Mouse (Mus musculus) embryonic facial prominence, embryonic 12.5 days (tissue): ENCODE data around the gene Etv5. TPM values are rescaled to one million over a fixed set of nuclear protein-coding genes. Genes with fewer than 3 reads are reported as not detected.
A peak's percentile ranks its signal among the peaks of the same experiment; 100 is the strongest.

ENCODE experiments used
- ATAC-seq: fragments of 200-750 bp; cut with Nextera tagmentation; 2 replicates; pipeline ENCODE4 v1.8.0; 2017; ENCODE audit not compliant: insufficient number of reproducible peaks, insufficient read depth, low FRiP score, low TSS enrichment
- H3K27ac ChIP-seq: fragments of 300-500 bp; sonication (generic); 2 replicates; pipeline ENCODE4 v1.5.1; 2016; ENCODE audit warnings: mild to moderate bottlenecking
- H3K27me3 ChIP-seq: fragments of 300-500 bp; sonication (generic); 2 replicates; pipeline ENCODE4 v1.6.1; 2016; ENCODE audit warnings: mild to moderate bottlenecking, moderate library complexity
- H3K36me3 ChIP-seq: fragments of 300-500 bp; sonication (generic); 2 replicates; pipeline ENCODE4 v1.6.1; 2016; ENCODE audit warnings: mild to moderate bottlenecking
- H3K4me1 ChIP-seq: fragments of 300-500 bp; sonication (generic); 2 replicates; pipeline ENCODE4 v1.6.1; 2016
- H3K4me2 ChIP-seq: fragments of 300-500 bp; sonication (generic); replicated peaks from 2 replicates; pipeline ENCODE4 v1.6.1; 2016; ENCODE audit warnings: mild to moderate bottlenecking, moderate library complexity
- H3K4me3 ChIP-seq: fragments of 300-500 bp; sonication (generic); 2 replicates; pipeline ENCODE4 v1.5.1; 2016; ENCODE audit warnings: mild to moderate bottlenecking
- H3K9ac ChIP-seq: fragments of 300-500 bp; sonication (generic); 2 replicates; pipeline ENCODE4 v1.6.1; 2016; ENCODE audit warnings: mild to moderate bottlenecking, moderate library complexity
- H3K9me3 ChIP-seq: fragments of 300-500 bp; sonication (generic); 2 replicates; pipeline ENCODE4 v1.6.1; 2016; ENCODE audit warnings: mild to moderate bottlenecking, moderate library complexity
- WGBS: fragments of 180-500 bp; shearing (Covaris S2); methylation state at CpG from one replicate; pipeline ENCODE4 v1.1.7; 2016; 5-methylcytosine and 5-hydroxymethylcytosine counted together
- polyA plus RNA-seq: library from polyadenylated mRNA; unstranded; fragments of >200 nt; fragmentation: Nextera tagmentation; extraction: Ambion mirVana; gene quantifications from 2 replicates; pipeline ENCODE4 v1.2.1, GENCODE M21; 2016

The Etv5 gene
- polyA plus RNA-seq: 39.5 and 39.8 TPM in 2 replicates

GRCm38 (mm10) chr16:22439499-22440177 lies at the start of gene Etv5:
Gene Etv5 (minus strand): TSS chr16:22439719.
- peak; percentile 99 for ATAC-seq
- Histone ChIP-seq H3K4me2 (peak within 1 kb of the TSS; percentile 95), H3K36me3 (no peaks in the 10 kb centered on the region), H3K4me3 (peak within 1 kb of the TSS; percentile 77), H3K27ac (peak within 1 kb of the TSS; percentile 80), H3K27me3 (peaks cover 14% of the 10 kb centered on the region; the same call in 1 of the 2 replicates), H3K4me1 (peaks cover 32% of the 10 kb centered on the region), H3K9ac (peak within 1 kb of the TSS; percentile 79), H3K9me3 (no peaks in the 10 kb centered on the region)
- WGBS: under 1% methylated on average over 63 of the region's 63 CpGs

- H3K9ac ChIP-seq: no peak overlapping the region
- H3K4me1 ChIP-seq: no peaks in the 10 kb centered on the region
- WGBS: 75% methylated on average over 1 of the region's 1 CpGs
- H3K27ac ChIP-seq: no peak overlapping the region
- no peaks in the 10 kb centered on the region for H3K36me3 ChIP-seq
- no peak overlapping the region for H3K4me3 ChIP-seq
- ATAC-seq: no peak
- no peaks in the 10 kb centered on the region for H3K27me3 ChIP-seq
- H3K9me3 ChIP-seq: no peaks in the 10 kb centered on the region
- no peak overlapping the region for H3K4me2 ChIP-seq
Observed at GRCm38 (mm10) chr16:22483900-22484299, 44.4 kb upstream of the Etv5 start.

- 91% methylated on average over 8 of the region's 8 CpGs for WGBS
- no peak for ATAC-seq
- no peak overlapping the region for H3K9ac ChIP-seq
Observed at GRCm38 (mm10) chr16:22479322-22479721, 39.8 kb upstream of the Etv5 start.

GRCm38 (mm10) chr16:22471728-22472127 lies 32.2 kb upstream of the Etv5 start:
- H3K36me3 ChIP-seq: no peaks in the 10 kb centered on the region
- ATAC-seq: no peak
- H3K4me3 ChIP-seq: no peak overlapping the region
- no peak overlapping the region for H3K27ac ChIP-seq
- no peaks in the 10 kb centered on the region for H3K27me3 ChIP-seq
- H3K4me2 ChIP-seq: no peak overlapping the region
- whole genome bisulfite sequencing: 74% methylated on average over 2 of the region's 2 CpGs
- no peaks in the 10 kb centered on the region for H3K9me3 ChIP-seq
- H3K9ac ChIP-seq: no peak overlapping the region
- H3K4me1 ChIP-seq: no peaks in the 10 kb centered on the region

More at GRCm38 (mm10) chr16:22479322-22479721, 39.8 kb upstream of the Etv5 start:
- no peak overlapping the region for H3K27ac ChIP-seq
- no peaks in the 10 kb centered on the region for H3K27me3 ChIP-seq
- H3K36me3 ChIP-seq: no peaks in the 10 kb centered on the region
- no peaks in the 10 kb centered on the region for H3K9me3 ChIP-seq
- H3K4me3 ChIP-seq: no peak overlapping the region
- H3K4me2 ChIP-seq: no peak overlapping the region
- no peaks in the 10 kb centered on the region for H3K4me1 ChIP-seq

- no peaks in the 10 kb centered on the region for H3K36me3 ChIP-seq
- WGBS: 82% methylated on average over 11 of the region's 11 CpGs
- H3K27me3 ChIP-seq: no peaks in the 10 kb centered on the region
- H3K4me1 ChIP-seq: no peaks in the 10 kb centered on the region
- H3K4me2 ChIP-seq: no peak overlapping the region
- no peak overlapping the region for H3K4me3 ChIP-seq
- H3K27ac ChIP-seq: no peak overlapping the region
- no peaks in the 10 kb centered on the region for H3K9me3 ChIP-seq
- no peak for ATAC-seq
- H3K9ac ChIP-seq: no peak overlapping the region
Observed at GRCm38 (mm10) chr16:22469385-22469784, 29.9 kb upstream of the Etv5 start.

- Histone ChIP-seq H3K36me3 (no peaks in the 10 kb centered on the region), H3K9me3 (no peaks in the 10 kb centered on the region), H3K4me2 (no peak overlapping the region), H3K4me3 (no peak overlapping the region), H3K9ac (no peak overlapping the region), H3K4me1 (no peaks in the 10 kb centered on the region), H3K27ac (no peak overlapping the region), H3K27me3 (no peaks in the 10 kb centered on the region)
- no peak for ATAC-seq
- 88% methylated on average over 2 of the region's 2 CpGs for WGBS
Observed at GRCm38 (mm10) chr16:22467111-22467510, 27.6 kb upstream of the Etv5 start.

GRCm38 (mm10) chr16:22466381-22466780 lies 26.9 kb upstream of the Etv5 start:
- no peak overlapping the region for H3K27ac ChIP-seq
- WGBS: 57% methylated on average over 11 of the region's 11 CpGs
- no peaks in the 10 kb centered on the region for H3K9me3 ChIP-seq
- no peaks in the 10 kb centered on the region for H3K27me3 ChIP-seq
- no peak overlapping the region for H3K4me3 ChIP-seq
- no peak overlapping the region for H3K4me2 ChIP-seq
- H3K36me3 ChIP-seq: no peaks in the 10 kb centered on the region
- no peak for ATAC-seq
- H3K4me1 ChIP-seq: no peaks in the 10 kb centered on the region
- H3K9ac ChIP-seq: no peak overlapping the region

GRCm38 (mm10) chr16:22462220-22462619 lies 22.7 kb upstream of the Etv5 start:
- H3K36me3 ChIP-seq: no peaks in the 10 kb centered on the region
- 80% methylated on average over 3 of the region's 3 CpGs for WGBS
- H3K9ac ChIP-seq: no peak overlapping the region

GRCm38 (mm10) chr16:22461728-22462127 lies 22.2 kb upstream of the Etv5 start:
- no peaks in the 10 kb centered on the region for H3K36me3 ChIP-seq
- WGBS: 58% methylated on average over 6 of the region's 6 CpGs
- H3K9ac ChIP-seq: no peak overlapping the region
- no peak for ATAC-seq
- peaks cover 3% of the 10 kb centered on the region; the same call in 1 of the 2 replicates for H3K4me1 ChIP-seq
- H3K4me3 ChIP-seq: no peak overlapping the region
- H3K27ac ChIP-seq: no peak overlapping the region
- no peak overlapping the region for H3K4me2 ChIP-seq
- no peaks in the 10 kb centered on the region for H3K9me3 ChIP-seq
- H3K27me3 ChIP-seq: no peaks in the 10 kb centered on the region

More at GRCm38 (mm10) chr16:22462220-22462619, 22.7 kb upstream of the Etv5 start:
- no peak overlapping the region for H3K4me3 ChIP-seq
- no peak overlapping the region for H3K27ac ChIP-seq
- H3K4me1 ChIP-seq: no peaks in the 10 kb centered on the region
- no peaks in the 10 kb centered on the region for H3K27me3 ChIP-seq
- no peak for ATAC-seq
- H3K9me3 ChIP-seq: no peaks in the 10 kb centered on the region
- no peak overlapping the region for H3K4me2 ChIP-seq

GRCm38 (mm10) chr16:22460960-22461359 lies 21.4 kb upstream of the Etv5 start:
- no peak overlapping the region for H3K4me3 ChIP-seq
- no peak overlapping the region for H3K4me2 ChIP-seq
- H3K4me1 ChIP-seq: peaks cover 3% of the 10 kb centered on the region; the same call in 1 of the 2 replicates
- H3K9ac ChIP-seq: no peak overlapping the region
- H3K27me3 ChIP-seq: no peaks in the 10 kb centered on the region
- H3K36me3 ChIP-seq: no peaks in the 10 kb centered on the region
- no peaks in the 10 kb centered on the region for H3K9me3 ChIP-seq
- no peak for ATAC-seq
- 64% methylated on average over 1 of the region's 1 CpGs for WGBS
- no peak overlapping the region for H3K27ac ChIP-seq

- no peak overlapping the region for H3K27ac ChIP-seq
- 76% methylated on average over 9 of the region's 9 CpGs for WGBS
- no peaks in the 10 kb centered on the region for H3K36me3 ChIP-seq
- no peak for ATAC-seq
- H3K4me1 ChIP-seq: peaks cover 3% of the 10 kb centered on the region; the same call in 1 of the 2 replicates
- no peaks in the 10 kb centered on the region for H3K27me3 ChIP-seq
- H3K4me2 ChIP-seq: no peak overlapping the region
- H3K4me3 ChIP-seq: no peak overlapping the region
- no peaks in the 10 kb centered on the region for H3K9me3 ChIP-seq
- H3K9ac ChIP-seq: no peak overlapping the region
Observed at GRCm38 (mm10) chr16:22452082-22452481, 12.6 kb upstream of the Etv5 start.

GRCm38 (mm10) chr16:22448093-22448492 lies 8.6 kb upstream of the Etv5 start:
- Histone ChIP-seq H3K4me2 (no peak overlapping the region), H3K4me1 (peaks cover 14% of the 10 kb centered on the region; the same call in 1 of the 2 replicates), H3K9me3 (no peaks in the 10 kb centered on the region), H3K36me3 (no peaks in the 10 kb centered on the region), H3K9ac (no peak overlapping the region), H3K4me3 (no peak overlapping the region), H3K27me3 (no peaks in the 10 kb centered on the region), H3K27ac (no peak overlapping the region)
- no peak for ATAC-seq
- 87% methylated on average over 6 of the region's 6 CpGs for WGBS
